Mouse (Mus musculus) layer of hippocampus, adult 9-11 months (tissue): ENCODE measurements at regions not wholly inside any gene's neighbourhood (a gene's known extent, or its start where the extent isn't known, plus 50 kb on each side); places are given as distances from the start of the nearest gene placed in this dataset.

Experiments
- DNase-seq: peaks from one replicate; pipeline ENCODE4 v3.0.0; 2022

DNA sequence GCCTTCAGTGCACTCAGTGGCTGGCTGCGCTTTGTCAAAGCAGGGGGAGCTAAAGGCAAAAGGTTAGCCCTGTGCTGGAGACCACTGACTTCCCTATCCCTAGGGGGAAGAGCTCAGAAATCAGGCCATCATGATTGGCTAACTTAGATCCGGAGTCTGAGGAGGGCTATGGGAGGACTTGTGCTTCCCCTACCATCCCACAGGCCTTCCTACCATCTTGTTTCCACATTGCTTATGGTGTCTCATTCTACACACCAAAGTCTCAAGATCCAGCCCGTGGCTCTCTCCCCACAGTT lies 72.9 kb upstream of the 1700024P04Rik start:
- no peak for DNase-seq

DNA sequence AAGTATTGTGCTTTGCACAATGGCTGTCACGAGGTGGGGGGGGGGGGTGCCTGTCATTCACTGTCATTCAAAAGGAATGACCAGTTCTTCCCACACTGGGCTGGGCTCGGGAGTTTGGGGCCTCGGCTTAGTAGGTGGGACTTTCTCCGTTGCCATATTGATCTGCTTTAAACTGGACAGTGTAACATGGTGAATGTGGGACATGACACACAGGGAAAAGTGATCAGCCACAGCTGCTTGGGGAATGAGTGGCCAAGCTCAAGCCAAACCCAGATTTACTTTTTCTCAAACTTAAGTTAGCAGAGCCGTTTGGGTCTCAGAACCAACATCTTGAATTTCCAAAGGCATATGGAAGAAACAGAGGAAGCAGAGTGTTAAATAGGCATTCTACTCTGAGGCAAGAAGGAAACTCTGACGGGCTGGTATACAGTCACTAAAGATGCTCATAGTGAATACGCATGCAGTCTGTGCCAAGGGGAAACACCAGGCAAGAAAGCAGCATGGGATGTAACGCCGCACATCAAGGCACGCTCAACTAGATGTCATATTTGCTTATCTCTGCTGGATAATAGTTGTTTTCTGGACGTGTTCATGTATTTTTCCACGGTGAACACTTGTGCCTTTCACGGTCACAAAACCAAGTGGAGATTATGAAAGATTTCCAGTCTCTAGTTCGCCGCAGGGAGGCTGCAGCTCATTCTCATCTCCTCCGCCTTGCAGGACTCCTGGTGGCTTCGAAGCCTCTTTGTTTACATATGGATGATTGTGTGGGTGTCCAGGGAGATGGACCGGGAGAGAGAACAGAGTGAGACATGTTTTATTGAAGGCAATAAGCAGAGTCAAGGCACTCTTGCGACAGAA lies 72.3 kb upstream of the 1700024P04Rik start:
- no peak for DNase-seq

DNA sequence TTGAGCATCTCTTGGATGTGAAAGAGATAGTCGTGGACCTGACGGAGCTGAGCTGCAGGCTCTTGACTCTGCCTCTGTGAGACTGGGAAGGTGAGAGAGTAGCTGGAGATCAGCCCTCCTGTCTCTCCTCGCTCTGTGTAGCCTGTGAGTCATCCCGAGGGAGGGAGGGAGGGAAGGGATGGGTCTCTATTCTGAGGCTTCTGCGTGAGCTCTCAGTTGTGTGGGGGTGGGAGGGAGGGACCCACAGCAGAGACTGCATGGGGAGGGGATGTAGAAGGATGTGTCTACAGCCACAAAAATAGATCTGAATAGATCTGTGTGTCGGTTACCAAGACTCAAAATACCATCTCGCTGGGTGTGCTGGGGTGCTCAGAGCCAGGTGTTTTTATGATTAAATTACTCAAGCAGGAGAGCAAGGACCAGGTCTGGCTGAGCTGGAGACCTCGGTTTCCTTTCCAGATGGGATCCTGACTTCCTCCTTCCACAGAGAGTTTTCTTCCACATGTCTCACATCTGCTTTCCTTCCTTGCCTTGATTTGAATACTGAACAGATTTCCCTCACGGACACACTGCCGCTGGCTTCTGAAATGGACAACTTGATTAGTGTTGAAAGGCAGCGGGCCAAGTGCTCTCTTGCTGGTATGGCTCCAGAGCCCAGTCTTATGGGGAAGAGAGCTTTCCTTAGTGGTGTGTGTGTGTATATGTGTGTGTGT lies 71.4 kb upstream of the 1700024P04Rik start:
- peak; percentile 22 for DNase-seq

DNA sequence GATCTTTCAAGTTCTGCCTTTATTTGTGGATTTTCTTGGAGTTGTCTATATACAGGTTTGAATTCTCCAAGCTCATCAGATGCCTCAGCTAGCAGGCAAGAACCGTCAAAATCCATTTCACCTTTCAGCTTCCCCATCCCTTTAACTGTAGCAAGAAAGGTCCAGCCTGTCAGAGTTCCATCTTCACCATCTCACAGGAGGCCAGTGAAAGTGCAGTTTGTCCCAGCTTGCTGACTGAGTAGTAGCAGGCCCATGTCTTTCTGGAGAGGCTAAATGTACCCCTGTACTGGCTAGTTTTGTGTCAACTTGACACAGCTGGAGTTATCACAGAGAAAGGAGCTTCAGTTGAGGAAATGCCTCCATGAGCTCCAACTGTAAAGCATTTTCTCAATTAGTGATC lies 67.7 kb upstream of the 1700024P04Rik start:
- DNase-seq: no peak

DNA sequence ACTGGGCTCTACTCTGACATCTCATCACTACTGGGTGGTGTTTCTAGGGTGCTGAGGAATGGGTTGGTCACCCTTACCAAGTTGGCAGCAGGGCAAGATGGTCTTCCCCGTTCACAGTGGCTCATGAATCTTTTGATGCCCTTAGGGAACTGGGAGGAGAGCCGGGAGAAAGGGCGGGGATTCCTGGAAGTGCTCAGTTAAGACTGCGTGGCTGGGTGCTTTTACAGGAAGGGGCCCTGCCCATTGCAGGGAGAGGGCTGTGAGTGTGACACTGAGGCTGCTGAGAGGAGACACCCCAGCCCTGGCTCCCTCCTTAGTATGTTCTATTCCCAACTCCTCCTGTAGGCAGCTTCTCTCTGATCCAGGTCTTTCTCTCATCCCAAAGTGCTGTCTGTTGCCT lies 65.3 kb upstream of the 1700024P04Rik start:
- no peak for DNase-seq

DNA sequence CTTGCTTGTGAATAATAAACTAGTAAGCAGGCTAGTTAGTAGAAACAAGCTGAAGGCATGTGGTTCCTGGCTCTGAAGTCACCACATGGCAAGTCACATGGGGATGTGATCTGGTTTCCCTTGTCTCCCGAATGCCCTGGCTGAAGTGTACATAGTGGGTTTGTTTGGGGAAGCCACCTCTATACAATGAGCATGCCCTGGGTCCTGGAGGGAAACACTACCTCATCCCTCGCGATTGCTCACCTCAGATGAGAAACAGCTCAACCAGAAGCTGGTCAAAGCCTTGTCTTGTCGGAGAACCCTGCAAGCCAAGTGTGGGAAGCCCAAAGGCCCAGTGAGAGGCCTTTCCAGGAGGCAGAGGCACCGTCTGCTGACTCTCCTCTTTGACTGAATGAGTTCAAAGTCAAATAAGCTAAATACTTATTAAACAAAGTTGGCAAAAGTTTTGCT lies 64.3 kb upstream of the 1700024P04Rik start:
- no peak for DNase-seq

DNA sequence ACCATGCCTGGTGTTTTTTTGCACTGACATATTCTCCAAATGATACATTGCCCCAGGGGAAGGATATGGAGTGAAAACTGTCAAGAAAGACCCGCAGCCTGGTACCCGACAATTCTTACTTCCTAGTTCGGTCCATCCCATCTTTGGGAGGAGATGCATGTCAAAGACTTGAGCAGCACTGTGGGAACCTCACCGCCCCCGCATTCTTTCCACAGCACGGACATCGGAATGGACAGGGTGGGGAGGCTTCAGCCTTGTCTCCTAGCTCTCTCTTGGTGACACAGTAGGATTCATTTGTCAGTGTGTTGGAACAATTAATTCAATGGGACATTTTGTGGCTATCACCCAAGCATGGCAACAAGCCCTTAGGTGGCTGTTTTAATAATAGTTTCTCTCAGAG lies 62.9 kb upstream of the 1700024P04Rik start:
- no peak for DNase-seq

DNA sequence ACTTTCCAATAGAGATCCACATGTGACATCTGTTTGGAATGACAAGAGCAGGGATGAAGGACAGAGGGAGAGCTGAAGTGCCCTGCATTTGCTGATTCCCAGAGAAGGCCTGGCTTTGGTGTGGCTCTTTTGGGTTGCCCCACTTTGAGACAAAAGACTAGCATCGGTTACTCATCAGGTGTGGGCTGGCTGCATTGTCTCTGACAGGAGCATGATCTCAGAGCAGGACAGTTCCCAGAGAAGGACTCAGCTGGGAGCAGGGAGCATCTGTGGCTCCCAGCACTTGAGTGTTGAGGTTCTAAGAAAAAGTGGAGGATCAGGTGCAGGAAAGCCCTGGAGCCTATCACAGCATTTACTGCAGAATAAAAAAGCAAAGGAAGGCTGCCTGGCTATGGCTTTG lies 62.4 kb upstream of the 1700024P04Rik start:
- DNase-seq: no peak

DNA sequence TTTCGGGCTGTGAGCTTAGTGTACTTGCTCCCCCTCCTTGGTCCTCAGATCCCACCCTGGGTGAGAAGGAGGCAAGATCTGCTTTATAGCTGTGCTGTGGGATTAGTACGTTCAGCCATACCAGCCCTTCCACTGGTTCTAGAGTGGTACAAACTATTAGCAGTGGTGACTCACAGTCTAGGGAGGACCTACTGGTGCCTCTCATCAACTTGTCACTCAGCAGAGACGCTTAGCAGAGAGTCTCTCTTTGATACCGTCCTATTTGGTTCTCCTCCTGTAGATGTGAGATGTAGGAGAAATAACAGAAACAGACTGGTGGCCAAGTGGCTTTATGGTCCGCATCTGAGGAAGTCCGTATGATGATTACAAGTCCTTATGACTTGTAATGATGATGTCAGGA lies 57.7 kb upstream of the 1700024P04Rik start:
- DNase-seq: no peak

DNA sequence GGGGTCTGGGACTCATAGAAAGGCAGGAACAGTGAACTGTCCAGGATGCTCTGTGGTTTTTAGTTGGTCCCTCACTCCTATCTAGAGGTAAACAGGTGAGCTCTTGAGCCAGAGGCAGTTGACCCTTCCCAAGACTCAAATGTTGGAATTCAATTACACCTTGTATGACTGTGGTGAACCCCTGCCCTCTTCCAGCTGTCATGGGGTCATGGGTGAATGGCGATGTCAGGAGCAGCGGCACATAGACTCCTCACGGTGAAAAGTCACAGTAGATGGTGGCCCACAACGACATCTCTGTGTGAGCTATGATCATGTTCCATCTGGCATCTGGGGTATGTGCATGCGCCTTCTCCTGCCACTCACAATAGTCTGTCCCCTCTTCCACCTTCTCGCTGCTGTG lies 56.9 kb upstream of the 1700024P04Rik start:
- DNase-seq: no peak

DNA sequence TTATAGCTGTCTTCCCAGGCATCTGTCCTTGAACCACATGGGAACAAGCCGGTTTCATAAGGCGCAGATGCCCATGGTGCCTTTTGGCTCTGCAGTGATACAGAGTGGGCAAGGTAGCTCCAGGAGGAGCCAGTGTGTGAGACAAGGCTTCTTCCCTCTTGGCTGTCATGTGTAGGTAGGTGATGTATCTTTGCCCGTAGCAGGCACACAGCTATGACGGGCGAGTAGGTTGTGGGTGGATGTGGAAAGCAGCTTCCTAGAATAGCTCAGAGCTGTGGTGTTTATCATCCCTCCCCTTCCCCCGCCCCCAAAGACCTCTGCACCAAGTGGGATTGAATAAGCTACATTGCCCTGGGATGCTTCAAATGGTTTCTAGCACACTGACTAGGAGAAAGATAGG lies 56.5 kb upstream of the 1700024P04Rik start:
- DNase-seq: peak; percentile 38

DNA sequence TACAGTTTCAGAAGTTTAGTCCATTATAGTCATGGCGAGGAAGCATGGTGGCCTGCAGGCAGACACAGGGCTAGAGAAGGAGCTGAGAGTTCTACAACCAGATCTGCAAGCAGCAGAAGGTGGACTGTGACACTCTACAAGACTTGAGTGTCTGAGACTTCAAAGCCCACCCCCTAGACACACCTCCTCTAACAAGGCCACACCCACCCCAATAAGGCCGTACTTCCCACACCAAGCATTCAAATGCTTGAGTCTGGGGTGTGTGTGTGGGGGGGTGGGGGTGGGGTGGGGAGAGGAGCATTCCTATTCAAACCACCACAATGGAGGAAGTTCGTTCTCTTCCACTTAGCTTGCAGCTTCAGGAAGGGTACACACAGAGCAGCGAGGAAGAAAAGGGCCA lies 55.8 kb upstream of the 1700024P04Rik start:
- DNase-seq: no peak

DNA sequence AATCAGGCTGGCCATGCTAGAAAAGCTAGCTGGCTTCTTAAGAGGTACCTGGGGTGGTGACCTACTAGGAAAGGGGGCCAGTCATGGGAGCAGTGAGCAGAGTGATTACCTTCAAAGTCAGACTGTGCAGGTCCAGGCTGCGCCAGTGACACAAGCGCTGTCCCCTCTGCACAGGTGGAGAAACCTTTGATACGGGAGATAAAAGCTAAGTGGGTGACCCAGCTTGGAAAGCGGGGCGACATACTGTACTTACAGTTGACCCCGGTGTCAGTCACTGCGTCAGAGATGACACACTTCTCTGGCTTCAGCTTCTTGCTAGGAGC lies 54.7 kb upstream of the 1700024P04Rik start:
- DNase-seq: no peak

DNA sequence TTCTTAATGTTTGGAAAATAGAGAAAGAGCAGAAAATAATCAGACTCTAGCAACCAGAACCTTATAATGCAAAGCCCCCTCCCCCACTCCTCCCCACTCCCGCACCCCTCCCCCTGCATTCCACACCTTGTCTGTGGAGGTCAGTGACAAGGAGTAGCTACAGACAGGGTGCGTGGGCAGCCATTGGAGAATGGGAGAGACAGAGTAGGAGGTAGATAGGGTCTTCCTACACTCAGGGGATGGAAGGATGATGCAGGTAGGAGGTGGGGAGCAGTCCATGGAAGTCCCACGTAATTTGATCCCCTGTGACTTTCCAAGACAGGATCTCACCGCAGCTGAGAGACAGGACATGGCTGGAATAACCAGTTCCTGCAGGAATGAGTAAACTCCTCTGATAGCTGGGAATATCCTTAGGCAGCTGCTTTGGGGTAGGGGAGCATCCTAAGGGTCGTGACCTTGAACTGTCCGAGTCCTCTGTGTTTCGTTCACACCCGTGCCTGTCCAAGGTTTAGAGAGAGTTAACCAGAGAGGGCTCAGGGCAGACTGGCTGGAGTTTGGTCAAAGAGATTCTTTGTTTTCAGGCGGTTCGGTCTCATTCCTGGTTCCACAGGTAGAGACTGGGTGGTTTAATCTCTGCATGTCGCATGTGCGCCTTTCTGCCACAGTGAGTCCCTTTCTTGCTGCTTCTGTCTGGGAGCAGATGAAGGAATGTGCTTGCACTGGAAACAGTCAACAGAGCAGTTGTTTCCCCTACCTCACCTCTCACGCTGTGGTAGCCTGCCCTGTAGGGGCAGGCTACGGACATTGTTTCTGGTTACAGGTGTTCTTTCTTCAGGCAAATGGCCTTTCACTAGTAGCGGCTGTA lies 54.1 kb upstream of the 1700024P04Rik start:
- no peak for DNase-seq

DNA sequence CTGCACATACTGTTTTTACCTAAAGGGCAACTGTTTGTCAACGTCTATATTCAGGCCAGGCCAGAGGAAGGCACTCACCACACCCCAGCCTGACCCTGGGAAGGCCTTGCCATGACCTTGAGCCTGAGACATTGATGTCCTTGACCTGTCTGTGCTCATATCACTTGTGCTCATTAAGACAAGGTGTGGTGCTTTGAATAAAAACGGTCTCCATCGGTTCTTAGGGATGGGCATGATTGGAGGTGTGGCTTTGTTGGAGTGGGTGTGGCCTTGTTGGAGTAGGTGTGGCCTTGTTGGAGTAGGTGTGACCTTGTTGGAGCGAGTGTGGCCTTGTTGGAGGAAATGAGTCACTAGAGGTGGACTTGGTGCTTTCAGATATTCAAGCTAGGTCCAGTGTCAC lies 52.8 kb upstream of the 1700024P04Rik start:
- DNase-seq: no peak
